Mouse (Mus musculus): ENCODE results near the gene Spata20.

The Spata20 gene

DNA sequence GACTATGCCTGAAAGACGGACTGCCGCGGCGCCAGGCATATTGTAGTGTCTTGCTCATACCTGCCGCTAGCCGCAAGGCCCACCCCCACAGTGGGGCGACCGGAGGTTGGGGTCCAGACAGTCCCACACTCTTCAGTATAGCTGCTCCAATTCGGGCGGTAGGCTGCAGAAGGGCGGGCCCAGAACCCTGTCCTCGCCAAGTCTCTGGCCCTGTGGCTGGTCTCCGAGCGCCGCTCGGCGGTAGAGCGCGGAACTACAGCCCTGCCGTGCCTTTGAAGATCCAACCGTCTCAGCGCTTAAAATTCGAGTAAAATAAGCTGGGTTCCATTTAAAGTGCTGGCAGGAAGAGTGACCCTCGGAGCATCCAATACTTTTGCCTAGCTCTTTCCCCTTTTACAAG, at the start of gene Spata20:
TSS of gene Spata20 (minus strand) at position 179 of the 400 bp plus-strand sequence.
- peak in 1 of 2 experiments; percentile 93 for DNase-seq (ENCODE audit: low spot score in 2 of 2)

DNA sequence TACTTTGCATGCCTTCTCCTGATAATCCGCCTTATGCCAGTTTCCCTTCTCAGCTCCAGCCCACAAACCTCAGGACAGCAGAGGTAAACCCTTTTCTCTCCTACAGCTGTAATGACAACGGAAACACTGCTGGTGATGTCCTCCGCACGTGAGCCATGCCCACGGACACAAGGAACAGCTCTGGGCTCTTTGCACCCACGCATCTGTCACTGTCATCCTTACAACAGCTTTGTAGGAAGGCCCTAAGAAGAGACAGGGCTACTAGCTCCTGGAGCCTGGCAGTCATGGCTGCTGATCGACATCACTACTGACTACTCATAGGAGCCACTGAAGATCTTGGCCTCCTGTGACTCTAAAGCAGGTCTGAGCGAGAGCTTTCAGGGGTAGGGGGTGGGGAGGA, 47.2 kb upstream of the Spata20 start:
- peak in 1 of 2 experiments; percentile 38 for DNase-seq (ENCODE audit: low spot score in 2 of 2)

DNA sequence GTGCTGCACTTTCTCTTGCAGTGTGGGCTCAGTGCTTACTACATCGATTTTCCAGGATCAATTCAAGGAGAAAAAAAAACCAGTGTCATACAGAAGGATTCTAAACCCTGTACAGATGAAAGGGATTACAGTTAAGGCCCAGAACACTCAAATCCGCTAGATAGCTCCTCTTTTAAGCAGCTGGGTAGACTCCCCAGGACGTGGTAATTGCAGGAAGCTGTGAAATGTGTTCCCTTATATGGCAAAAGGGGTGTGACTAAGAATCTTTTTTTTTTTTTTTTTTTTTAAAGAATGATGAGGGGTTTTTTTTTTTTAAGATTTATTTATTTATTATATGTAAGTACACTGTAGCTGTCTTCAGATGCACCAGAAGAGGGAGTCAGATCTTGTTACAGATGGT, 42.9 kb upstream of the Spata20 start:
- DNase-seq (ENCODE audit: low spot score in 2 of 2) = no peak

GRCm38 (mm10) chr11:94526171-94526879, 40.3 kb upstream of the Spata20 start:
- no peak for DNase-seq (ENCODE audit: low spot score in 2 of 2)

- DNase-seq (ENCODE audit: low spot score in 2 of 2) = peak in 1 of 2 experiments; percentile 65
Observed at GRCm38 (mm10) chr11:94521219-94521843, 35.4 kb upstream of the Spata20 start, which contains the start of gene Mycbpap. Gene Mycbpap, minus strand, starts transcription at chr11:94521742.

- no peak for DNase-seq (ENCODE audit: low spot score in 2 of 2)
Observed at GRCm38 (mm10) chr11:94513452-94513851, 27.5 kb upstream of the Spata20 start.

DNA sequence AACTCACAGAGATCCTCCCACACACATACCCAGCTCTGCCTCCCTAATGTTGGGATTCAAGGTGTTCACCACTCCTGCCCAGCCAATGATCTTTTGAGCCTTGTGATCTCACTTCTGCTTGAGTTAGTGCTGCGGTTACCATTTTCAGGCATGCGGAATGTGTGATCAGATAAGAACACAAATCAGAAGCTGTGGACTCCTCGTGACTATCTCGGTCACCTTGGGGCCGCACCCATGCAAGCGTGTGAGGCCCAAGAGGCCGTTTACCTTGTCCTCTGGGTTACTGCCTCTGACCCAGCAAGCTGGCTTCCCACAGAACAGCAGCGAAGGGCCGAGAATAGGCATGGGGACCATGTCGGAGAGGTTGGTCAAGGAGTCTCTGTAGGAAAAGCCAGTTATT, 23.0 kb upstream of the Spata20 start:
- DNase-seq (ENCODE audit: low spot score in 2 of 2) = no peak

DNA sequence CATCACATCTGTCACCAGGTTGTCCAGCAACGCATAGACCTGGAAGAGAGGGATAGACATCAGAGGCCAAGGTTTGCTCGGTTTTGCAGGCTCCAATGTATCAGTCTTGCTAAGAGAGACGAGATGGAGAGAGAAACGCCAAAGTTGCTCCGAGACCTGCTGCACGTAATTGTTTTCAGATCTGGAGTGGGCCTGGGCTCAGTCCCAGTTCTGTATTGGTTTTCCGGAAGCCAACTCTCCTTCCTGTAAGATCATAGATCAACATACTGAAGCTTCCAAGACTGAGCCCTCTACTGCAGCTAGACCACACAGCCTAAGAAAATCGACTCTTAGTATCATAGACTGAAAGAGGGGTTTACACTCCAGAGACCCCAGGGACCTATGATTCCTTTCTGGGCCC, 15.5 kb upstream of the Spata20 start:
- DNase-seq (ENCODE audit: low spot score in 2 of 2) = no peak

DNA sequence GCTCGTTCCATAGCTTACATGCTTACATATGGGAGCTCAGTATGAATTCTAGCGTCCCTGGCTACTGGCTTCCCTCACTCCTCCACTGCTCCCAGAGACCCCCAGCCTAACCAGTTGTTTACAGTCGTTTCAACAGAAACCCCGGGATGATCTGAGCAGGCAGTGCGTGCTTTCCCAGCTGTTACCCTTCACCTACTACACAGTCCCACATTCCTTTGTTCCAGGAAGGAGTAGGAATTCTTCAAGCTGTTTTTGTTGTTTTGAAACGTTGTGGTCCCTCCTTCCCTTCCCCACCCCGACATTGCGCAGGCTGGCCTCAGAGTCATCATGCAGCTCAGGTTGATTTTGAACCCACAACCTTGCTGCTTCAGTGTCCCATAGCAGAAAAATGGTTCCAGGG, 14.4 kb upstream of the Spata20 start:
- DNase-seq (ENCODE audit: low spot score in 2 of 2) = no peak

DNA sequence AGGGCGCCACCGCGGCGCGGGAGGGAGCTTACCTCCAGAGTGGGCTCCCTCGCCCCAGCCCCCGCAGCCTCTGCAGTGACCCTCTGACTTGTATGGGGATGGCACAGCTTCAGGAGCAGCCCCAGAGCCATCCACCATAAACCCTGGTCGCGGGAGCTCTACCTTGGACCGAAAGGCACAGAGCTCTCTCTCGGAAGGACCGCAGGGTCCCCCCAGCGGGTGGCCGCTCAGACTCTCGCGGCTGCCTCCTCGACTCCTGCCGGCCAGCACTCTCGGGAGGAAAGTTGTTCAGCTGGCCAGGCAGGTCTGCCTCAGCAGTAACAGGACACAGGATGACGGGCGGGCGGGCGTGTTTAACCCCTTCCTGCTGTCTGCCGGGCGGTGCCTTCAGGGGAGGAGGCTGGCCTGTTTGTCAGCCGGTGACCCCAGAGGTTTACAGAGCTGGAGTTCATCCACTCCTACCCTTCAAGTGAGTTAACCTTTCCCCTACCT, 13.7 kb upstream of the Spata20 start, which contains the start of gene Epn3:
TSS of gene Epn3 (minus strand) at position 314 of the 492 bp plus-strand sequence.
- no peak for DNase-seq (ENCODE audit: low spot score in 2 of 2)

GRCm38 (mm10) chr11:94499035-94499434, 13.1 kb upstream of the Spata20 start:
- no peak for DNase-seq (ENCODE audit: low spot score in 2 of 2)

- DNase-seq (ENCODE audit: low spot score in 2 of 2) = peak in 1 of 2 experiments; percentile 63
Observed at GRCm38 (mm10) chr11:94498093-94498996, 12.4 kb upstream of the Spata20 start.

- no peak for DNase-seq (ENCODE audit: low spot score in 2 of 2)
Observed at GRCm38 (mm10) chr11:94495415-94495814, 9.4 kb upstream of the Spata20 start.

GRCm38 (mm10) chr11:94491749-94492099, 5.7 kb upstream of the Spata20 start:
- DNase-seq (ENCODE audit: low spot score in 2 of 2) = no peak

DNA sequence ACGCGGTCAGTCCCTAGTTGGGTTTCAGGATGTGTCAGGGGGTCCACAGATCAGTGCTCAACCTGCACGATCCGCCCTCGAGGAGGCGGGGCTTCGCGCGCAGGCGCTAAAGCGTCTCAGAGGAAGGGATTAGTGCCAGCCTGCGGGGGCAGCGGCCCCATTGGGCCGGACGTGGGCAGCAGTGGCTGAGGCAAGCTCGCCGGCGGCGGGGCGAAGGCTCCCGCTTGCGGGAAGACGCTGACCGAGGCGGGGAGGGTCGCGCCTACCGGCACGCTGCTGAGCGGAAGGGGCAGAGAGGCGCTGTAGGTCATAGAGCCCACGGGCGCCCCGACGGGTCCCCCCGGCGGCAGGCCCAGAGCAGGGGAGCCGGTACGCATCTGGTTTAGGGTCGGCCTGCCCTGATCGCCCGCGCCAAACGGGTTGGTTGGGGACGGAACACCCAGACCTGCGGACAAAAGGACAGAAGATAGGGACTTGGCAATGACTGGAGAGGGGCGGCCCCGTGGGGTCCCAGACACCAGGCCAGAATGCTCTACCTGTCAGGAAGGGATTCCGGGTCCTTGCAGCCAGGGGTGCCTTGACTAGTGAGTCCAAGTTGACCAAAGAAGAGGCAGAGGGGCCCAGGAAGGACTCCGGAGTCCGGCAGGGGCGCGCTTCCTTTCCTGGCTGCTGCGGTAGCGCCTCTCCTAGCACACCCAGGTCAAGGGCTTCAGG, 5.2 kb upstream of the Spata20 start:
- DNase-seq (ENCODE audit: low spot score in 2 of 2) = peak in 1 of 2 experiments; percentile 53

GRCm38 (mm10) chr11:94489745-94490144, 3.8 kb upstream of the Spata20 start:
- DNase-seq (ENCODE audit: low spot score in 2 of 2) = no peak

GRCm38 (mm10) chr11:94488767-94489533, 3.0 kb upstream of the Spata20 start:
- DNase-seq (ENCODE audit: low spot score in 2 of 2) = no peak

GRCm38 (mm10) chr11:94485223-94485622, 756 bp downstream of the Spata20 start:
- no peak for DNase-seq (ENCODE audit: low spot score in 2 of 2)

DNA sequence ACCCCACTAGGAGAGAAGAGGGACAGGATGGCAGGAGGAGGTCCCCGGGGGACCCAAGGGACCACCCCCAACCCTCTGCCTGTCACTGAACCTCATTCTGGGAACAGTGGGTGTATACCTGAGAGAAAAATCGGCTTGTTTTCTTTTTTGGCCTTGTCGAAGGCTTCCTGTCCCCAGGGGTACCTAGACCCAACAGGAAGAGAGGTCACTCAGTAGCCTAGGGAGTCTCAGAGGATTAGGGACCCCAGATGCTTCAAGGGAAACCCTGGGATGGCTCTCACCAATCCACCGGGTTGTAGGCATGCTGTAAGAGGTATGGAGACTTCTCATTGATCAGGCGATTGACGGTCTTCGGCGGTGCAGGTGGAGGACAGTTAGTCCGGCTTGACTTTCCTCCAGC, 1.3 kb downstream of the Spata20 start:
- no peak for DNase-seq (ENCODE audit: low spot score in 2 of 2)

GRCm38 (mm10) chr11:94483921-94484320, 2.1 kb downstream of the Spata20 start:
- DNase-seq (ENCODE audit: low spot score in 2 of 2) = no peak

DNA sequence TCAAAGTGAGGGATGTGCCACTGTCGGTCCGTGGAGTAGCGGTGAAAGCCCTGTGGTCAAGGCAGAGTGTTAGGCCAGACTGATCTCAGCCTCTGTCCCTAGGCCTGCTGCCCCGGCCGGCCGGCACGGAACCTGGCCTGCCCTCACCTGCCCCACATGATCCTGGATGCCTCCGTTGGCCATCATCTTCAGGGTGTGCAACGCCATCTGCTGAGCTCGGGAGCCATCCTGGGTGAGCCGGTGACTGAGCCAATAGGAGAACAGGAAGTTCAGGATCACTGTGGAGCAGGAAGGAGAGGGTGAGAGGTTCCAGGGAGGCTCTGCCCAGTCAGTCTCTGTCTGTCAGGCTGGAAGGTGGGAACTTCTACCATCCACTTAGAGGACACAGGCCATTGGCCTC, 2.5 kb downstream of the Spata20 start:
- no peak for DNase-seq (ENCODE audit: low spot score in 2 of 2)

Data from left cerebral cortex, adult 9 months (tissue).